Mouse (Mus musculus) testis, postnatal 14 days (tissue): ENCODE measurements at regions not wholly inside any gene's neighbourhood (a gene's known extent, or its start where the extent isn't known, plus 50 kb on each side); places are given as distances from the start of the nearest gene placed in this dataset.
A peak's percentile ranks its signal among the peaks of the same experiment; 100 is the strongest.

Source experiments
- DNase-seq: peaks from one replicate; pipeline ENCODE4 v3.0.0; 2021; ENCODE audit warnings: low spot score

DNA sequence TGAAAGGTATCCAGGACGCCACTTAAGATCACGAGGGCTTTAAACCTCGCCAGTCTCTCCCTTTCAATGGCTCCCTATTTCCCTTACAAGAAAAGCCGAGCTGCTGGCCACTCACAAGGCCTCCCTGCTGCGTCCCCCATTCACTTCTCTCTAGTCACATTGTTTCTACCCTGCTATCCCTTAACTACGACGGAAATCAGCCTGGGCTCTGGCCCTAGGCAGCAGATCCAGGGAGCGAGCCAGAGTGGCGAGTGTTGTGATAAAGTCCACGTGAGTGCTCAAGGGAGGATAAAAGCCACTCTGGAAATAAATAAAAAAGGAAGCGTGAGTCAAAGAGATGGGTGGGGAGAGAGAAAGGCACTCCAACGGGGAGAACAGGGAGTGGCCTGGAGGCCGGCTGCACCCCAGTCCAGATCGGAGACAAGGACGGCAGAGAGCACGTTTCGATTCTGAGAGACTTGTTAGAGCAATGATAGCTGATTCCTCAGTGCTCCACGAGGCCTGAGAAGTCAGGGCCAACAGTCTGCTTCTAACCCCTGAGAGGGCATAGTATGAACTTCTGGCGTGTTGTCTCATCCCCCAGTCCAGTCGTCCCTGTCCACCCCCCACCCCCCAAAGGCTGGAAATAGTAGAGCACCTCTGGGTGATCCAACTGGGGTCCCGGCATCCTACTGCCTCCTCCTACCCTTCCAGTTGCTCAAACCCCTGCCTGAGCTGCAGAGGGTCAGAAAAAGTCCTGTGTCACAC lies 84.8 kb upstream of the Calm2 start:
- DNase-seq = peak; percentile 43

DNA sequence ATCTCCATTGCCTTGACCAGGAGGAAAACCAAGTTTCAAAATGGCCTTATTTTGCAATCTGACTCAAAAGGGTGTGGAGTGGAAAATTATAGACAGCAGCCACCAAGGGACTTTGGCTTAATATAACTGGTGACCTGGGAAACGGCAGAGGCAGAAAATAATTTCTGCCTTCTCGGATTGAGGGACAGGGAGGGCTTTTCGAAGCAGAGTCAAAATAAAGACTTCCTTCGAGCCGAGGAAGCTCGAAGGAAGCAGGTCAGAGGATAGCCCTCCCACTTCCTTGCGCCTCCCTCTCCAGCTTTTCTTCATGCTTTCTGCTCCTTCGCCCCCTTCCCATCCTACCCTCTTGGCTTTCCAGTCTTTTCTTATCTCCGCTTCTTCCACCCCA lies 85.4 kb upstream of the Calm2 start:
- DNase-seq = no peak

DNA sequence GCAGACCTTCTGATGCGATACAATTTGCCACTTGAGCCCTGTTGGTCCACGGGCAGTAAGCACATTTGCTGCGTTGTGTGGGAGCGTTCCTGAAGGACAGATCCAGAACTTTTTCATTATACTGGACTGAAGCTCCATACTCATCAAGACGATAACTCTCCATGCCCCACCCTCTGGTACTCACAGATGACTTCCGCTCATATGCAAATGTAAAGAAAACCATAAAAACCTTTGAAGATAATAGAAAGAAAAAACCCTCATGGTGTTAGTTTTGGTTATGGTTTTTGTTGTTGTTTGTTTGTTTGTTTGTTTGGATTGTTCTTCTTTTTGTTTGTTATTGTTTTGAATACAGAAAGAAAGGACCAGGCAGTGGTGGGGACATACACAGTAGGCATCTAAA lies 86.0 kb upstream of the Calm2 start:
- DNase-seq = no peak

DNA sequence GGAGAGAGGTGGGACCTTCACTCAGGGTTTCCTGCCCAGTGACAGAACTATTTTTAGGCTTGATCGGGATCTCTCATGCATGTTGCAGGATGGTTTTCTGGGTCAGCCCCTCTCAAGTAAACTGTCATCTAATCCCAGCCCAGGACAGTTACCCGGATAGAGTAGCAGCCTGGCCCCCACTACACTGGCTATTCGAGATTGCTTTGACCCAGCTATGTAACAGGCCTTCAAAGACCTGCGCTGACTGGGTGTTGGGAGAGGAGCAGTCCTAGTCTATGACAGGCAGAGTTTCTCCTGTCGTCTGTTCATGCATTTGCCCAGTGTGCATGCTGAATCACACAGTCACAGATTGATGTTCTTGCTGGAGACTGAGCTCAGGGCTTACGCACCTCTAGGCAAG lies 86.2 kb upstream of the Epcam start:
- no peak for DNase-seq

DNA sequence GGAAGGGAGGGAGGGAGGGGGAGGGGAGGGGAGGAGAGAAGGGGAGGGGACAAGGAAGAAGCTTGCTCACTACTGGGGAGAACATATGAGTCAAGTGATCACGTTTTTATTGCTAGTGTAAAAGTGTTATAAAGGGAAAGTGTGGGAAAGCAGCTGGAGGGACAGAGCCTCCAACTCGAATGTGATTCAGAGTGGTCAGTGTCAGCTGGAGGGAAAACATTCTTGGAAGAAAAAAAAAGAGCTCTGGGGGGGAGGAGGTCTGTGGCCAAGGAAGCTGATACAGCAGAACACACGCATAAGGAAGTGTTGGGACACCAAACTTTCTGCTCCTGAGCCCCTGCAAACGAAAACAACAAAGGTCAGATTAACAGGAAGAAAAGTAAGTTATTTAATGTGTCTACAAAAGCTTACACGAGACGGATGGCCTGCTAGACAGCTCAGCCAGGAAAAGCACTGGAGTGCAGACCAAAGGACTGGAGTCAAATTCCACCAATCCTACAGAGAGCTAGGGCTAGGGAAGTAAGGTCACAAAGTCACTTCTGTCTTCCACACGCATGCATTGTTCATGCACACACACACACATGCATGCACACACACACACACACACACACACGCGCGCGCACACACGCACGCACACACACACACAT lies 85.1 kb upstream of the Epcam start:
- DNase-seq = no peak

DNA sequence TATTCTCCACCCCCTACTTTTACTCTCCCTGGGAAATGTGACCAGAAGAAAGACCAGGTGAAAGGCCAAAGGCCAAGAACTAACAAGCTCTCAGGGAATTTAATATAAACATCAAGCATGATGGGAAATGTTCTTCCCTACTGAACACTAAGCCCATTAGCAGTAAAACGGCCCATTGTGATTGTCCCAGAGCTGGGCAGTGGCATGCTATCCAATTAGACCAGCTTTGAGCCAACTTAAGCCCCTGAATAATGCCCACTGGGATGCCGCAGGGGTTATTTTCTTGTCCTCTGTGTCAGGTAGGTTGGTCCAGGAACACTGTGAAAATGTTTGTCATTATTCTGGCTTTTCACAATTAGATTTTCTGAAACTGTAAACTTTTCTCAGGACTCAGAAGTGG lies 81.2 kb upstream of the Epcam start:
- no peak for DNase-seq

DNA sequence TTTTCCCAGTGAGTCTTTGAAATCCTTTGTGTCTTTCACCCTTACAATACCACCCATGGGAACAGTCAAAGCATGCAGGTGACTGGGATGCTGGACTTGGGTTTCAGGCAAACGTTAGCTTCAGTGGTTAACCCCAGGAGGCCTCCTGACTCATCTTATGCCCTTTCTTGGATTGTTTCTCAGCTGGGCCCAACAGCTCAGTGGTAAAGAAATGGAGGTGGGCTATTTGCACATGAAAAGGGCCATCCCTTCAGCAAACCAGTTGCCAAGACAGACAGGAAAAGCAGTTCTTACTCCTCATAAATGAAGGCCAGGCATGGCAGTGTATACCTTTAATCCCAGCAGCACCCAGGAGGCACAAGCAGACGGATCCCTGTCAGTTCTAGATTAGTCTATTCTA lies 77.4 kb upstream of the Epcam start:
- DNase-seq = no peak

DNA sequence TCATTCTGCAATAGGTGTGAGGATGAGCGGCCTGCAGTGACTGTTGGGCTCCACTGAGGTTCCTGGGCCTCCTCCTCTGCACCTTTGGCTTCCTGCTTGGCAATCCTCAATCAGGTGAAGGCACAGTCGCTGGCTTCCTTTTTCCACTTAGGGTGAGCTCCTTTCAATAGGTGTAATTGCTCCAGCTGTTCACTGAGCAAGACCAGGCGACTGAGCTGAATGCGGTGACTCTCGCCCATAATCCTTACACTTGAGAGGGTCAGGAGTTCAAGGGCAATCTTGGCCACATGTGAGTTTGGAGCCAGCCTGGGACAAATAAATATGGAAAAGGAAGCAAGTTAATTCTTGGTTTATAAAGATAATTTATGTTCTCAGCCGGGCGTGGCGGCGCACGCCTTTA lies 76.1 kb upstream of the Epcam start:
- no peak for DNase-seq

DNA sequence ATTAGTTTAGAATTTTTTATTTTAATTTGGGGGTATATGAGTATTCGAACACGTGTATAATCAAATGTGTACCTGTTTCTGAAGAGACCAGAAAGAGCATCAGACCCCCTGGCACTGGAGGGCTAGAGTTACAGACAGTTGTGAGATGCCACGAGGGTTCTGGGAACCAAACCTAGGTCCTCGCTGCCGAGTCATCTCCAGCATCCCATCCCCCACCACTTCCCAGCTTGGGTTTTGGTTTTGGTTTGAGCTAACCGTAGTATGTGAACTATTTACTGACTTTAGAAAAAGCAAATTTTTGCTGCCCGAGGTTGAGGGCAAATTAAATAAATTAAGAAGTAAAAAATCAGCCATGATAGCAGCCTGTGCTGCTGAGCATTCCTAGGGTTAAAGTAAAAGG lies 74.9 kb upstream of the Epcam start:
- DNase-seq = no peak

DNA sequence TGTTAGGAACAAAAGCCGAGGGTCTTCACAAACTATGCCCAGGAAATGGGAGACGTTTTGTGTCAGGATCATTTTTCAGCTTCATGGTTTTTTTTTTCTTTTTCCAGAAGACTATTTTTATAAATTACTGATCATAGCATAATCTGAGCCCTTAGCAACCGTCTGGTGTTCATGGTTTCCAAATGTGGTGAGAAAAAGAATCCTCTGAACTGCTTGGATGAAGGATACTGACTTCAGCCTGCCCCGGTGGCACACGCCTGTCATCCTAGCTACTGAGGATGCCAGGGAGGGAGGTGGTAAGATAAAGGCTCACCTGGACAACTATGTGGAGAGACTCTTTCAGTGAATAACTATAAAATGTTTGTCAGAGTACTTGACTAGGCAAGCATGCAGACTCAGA lies 72.4 kb upstream of the Epcam start:
- no peak for DNase-seq

DNA sequence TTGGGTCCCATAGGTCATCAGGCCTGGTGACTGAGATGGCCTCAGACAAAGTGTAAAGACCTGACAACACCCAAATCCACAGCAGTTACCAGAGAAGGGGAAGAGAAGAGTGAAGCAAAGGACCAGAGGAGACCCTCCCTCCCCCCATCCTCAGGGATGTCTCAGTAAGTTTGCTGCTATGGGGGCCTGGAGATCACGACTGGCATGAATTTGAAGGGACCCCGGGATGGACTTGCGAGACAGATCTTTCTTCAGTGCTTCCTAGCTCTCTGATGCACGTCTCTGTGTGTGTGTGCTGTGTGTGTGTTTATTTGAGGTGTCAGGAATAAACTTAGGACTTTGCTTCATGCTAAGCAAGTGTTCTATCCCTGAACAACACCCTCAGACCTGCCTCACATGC lies 70.1 kb upstream of the Epcam start:
- no peak for DNase-seq

DNA sequence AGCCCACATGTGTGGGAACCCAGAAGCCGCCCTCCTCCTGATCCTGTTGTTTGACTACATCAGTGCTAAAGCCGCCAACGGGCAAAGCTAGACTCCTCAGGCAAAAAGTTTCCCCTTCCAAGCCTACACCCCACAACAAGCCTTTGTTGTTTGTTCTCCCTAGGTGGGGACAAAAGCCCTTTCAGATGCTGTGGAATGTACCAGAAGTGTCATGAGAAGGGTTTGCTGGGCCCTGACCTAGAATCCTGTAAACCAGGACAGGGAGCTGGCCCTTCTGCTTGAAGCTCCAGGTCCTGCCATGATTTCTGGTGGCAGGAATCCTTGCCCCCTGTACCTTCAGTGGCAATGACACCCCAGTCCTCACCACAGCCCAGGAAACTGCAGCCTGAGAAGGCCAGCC lies 69.5 kb upstream of the Epcam start:
- DNase-seq = no peak

DNA sequence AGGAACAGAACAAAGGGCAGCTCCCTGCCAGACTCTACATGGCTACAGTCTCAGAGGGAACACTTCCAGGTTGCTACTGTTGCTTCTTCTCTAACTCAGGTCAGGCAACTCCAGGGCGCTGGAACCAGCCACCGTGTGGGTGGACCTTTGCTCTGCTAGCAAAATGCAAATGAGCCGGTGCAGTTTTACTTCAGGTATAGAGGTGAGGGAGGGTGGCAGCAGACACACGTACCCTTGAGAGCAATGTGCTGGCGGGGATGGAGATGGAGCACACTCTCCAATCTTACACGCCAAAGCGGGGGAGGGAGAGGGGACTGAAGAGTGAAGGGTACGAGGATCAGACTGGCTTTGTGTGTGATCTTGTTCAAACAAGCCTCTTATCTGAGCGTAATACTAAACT lies 68.8 kb upstream of the Epcam start:
- peak; percentile 56 for DNase-seq

DNA sequence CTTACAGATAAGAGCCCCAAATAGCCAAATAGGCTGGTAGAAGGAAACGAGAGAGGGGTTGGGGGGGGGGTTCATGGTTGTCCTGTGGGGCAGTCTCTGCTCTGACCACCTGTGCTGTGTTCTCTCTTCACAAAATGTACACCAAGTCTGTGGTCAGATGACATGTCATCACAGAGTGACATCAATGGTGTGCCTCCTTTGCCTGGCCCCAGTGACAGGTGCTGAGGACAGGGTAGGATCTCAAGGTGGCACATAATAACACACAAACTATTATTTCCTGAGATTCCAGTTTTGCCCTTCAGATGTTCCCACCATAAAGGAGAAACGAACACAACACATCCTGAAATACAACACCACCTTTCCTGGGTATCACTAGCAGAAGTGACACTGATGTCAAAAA lies 68.3 kb upstream of the Epcam start:
- no peak for DNase-seq

DNA sequence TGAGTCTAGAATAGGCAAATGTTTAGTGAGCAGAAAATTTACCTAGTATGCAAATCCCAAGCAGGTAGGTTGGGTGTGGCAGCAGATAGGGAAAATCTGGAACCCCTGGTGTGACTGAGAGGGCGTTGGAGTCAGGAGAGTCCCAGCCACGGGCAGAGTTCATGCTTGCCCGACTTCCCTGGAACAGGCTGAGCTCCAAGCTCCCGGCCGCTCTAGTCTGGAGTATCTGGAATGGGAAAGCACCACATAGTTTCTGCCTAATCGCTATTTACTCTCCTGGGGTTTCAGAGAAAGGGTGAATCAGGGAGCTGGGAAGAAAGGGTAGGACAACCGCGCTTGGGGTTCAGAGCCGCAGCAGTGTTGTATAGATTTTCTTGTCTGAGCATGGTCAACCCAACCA lies 65.8 kb upstream of the Epcam start:
- DNase-seq = no peak

- DNase-seq = no peak
Observed at GRCm38 (mm10) chr17:87570676-87571344, 65.0 kb upstream of the Epcam start.

DNA sequence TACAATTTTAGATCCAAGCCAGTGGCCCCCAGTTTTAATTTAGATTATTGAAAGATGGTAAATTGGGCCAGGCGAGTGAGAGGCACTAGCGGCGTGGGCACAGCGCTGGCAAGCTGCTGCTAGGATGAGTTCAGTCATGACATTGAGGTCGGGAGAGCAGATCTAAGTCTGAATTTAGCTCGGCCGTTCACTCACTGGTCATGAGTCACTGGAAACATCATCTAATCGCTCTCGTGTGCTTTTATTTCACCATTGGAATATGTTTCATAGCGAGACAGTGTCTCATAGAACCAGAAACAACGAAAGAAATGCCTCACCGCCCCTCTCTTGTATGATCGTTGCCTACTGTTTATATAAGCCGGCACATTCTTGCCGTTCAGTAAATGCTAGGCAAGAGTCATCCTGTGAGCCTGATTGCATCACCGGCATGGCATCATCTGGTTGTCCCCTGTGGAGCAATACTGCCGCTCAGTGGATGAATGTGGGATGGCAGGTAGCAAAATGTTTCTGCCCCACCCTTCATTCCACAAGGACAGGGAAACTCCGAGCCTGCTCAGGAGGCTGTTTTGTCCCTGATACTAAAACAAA lies 64.3 kb upstream of the Epcam start:
- DNase-seq = peak; percentile 66

DNA sequence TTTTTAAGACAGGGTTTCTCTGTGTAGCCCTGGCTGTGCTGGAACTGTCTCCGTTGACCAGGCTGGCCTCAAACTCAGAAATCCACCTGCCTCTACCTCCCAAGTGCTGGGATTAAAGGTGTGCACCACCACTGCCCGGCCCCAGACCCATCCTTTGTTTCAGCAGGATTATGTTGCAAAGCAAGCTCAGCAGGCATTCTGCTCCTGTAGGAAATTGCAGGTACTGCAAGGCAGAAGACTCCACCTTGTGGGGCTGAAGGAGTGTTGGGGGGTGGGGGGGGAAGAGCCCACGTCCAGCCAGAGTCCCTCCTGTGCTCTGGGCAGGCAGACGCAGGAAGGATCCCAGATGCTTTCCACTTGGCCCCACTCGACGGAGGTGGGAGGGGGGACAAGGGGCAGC lies 52.2 kb upstream of the Epcam start:
- no peak for DNase-seq

- no peak for DNase-seq
Observed at GRCm38 (mm10) chr17:87585355-87585754, 50.4 kb upstream of the Epcam start.
